Mouse (Mus musculus): ENCODE results near the gene Thap8. TPM values are rescaled to one million over a fixed set of nuclear protein-coding genes. Genes with fewer than 3 reads are reported as not detected.

The Thap8 gene
- total and polyA plus RNA-seq, 2 experiments = not detected

- no peaks in the 10 kb centered on the region for H3K27me3 ChIP-seq (ENCODE audit: control insufficient read depth, insufficient read depth, low read length)
- WGBS = 7% methylated on average over 27 of the region's 27 CpGs
These were observed 28.4 kb downstream of the Thap8 start, which contains the start of gene Alkbh6 for GRCm38 (mm10) chr7:30308076-30309005. TSS of gene Alkbh6 (plus strand) at chr7:30308717.

GRCm38 (mm10) chr7:30309395-30310129 is 29.7 kb downstream of the Thap8 start:
- Histone ChIP-seq H3K4me1 (ENCODE audit: control insufficient read depth, insufficient read depth, low read length) (peaks cover 16% of the 10 kb centered on the region), H3K27ac (replicated peaks; ENCODE audit: insufficient read depth, low read depth, low read length) (no peak overlapping the region), H3K9ac (ENCODE audit: low read depth, low read length) (peak overlapping the region; percentile 54), H3K4me3 (ENCODE audit: insufficient read depth, low read depth, low read length) (peak overlapping the region; percentile 48; the same call in 1 of the 2 replicates), H3K27me3 (ENCODE audit: control insufficient read depth, insufficient read depth, low read length) (no peaks in the 10 kb centered on the region), H3K79me2 (ENCODE audit: control insufficient read depth, insufficient read depth, low read length) (peaks cover 6% of the 10 kb centered on the region; the same call in 1 of the 2 replicates), H3K36me3 (ENCODE audit: control insufficient read depth, insufficient read depth, low read length) (no peaks in the 10 kb centered on the region)
- TF ChIP-seq POLR2A (IDR thresholded peaks at IDR 0.05; ENCODE audit: extremely low read depth, insufficient read depth, low read length) = no peak
- no peak for TF ChIP-seq CTCF (IDR thresholded peaks at IDR 0.05; ENCODE audit: low read depth, low read length)
- 48% methylated on average over 15 of the region's 15 CpGs for WGBS
- no peak for DNase-seq (ENCODE audit: extremely low read depth, low read depth, low spot score)

More at GRCm38 (mm10) chr7:30308076-30309005, 28.4 kb downstream of the Thap8 start, which contains the start of gene Alkbh6:
- Histone ChIP-seq H3K4me1 (ENCODE audit: control insufficient read depth, insufficient read depth, low read length) (peaks cover 13% of the 10 kb centered on the region), H3K27ac (replicated peaks; ENCODE audit: insufficient read depth, low read depth, low read length) (peak within 1 kb of the TSS; percentile 46), H3K79me2 (ENCODE audit: control insufficient read depth, insufficient read depth, low read length) (peaks cover 4% of the 10 kb centered on the region; the same call in 1 of the 2 replicates), H3K4me3 (ENCODE audit: insufficient read depth, low read depth, low read length) (peak within 1 kb of the TSS; percentile 48), H3K9ac (ENCODE audit: low read depth, low read length) (peak within 1 kb of the TSS; percentile 68), H3K36me3 (ENCODE audit: control insufficient read depth, insufficient read depth, low read length) (no peaks in the 10 kb centered on the region)
- peak; percentile 86 for DNase-seq (ENCODE audit: extremely low read depth, low read depth, low spot score)
- peak; percentile 76; the same call in 1 of the 2 replicates for TF ChIP-seq POLR2A (IDR thresholded peaks at IDR 0.05; ENCODE audit: extremely low read depth, insufficient read depth, low read length)
- no peak for TF ChIP-seq CTCF (IDR thresholded peaks at IDR 0.05; ENCODE audit: low read depth, low read length)

GRCm38 (mm10) chr7:30310136-30310535 is 30.2 kb downstream of the Thap8 start:
- no peaks in the 10 kb centered on the region for H3K27me3 ChIP-seq (ENCODE audit: control insufficient read depth, insufficient read depth, low read length)
- TF ChIP-seq CTCF (IDR thresholded peaks at IDR 0.05; ENCODE audit: low read depth, low read length) = no peak
- WGBS = 77% methylated on average over 12 of the region's 12 CpGs
- H3K4me1 ChIP-seq (ENCODE audit: control insufficient read depth, insufficient read depth, low read length) = peaks cover 16% of the 10 kb centered on the region
- H3K36me3 ChIP-seq (ENCODE audit: control insufficient read depth, insufficient read depth, low read length) = no peaks in the 10 kb centered on the region
- no peak overlapping the region for H3K27ac ChIP-seq (replicated peaks; ENCODE audit: insufficient read depth, low read depth, low read length)
- no peak for DNase-seq (ENCODE audit: extremely low read depth, low read depth, low spot score)
- H3K9ac ChIP-seq (ENCODE audit: low read depth, low read length) = no peak overlapping the region
- peaks cover 6% of the 10 kb centered on the region; the same call in 1 of the 2 replicates for H3K79me2 ChIP-seq (ENCODE audit: control insufficient read depth, insufficient read depth, low read length)
- H3K4me3 ChIP-seq (ENCODE audit: insufficient read depth, low read depth, low read length) = no peak overlapping the region

- peak overlapping the region; percentile 73 for H3K27ac ChIP-seq (replicated peaks; ENCODE audit: insufficient read depth, low read depth, low read length)
- DNase-seq (ENCODE audit: extremely low read depth, low read depth, low spot score) = peak; percentile 79
- WGBS = 15% methylated on average over 27 of the region's 27 CpGs
These were observed 33.9 kb downstream of the Thap8 start for GRCm38 (mm10) chr7:30313666-30314320.

DNA sequence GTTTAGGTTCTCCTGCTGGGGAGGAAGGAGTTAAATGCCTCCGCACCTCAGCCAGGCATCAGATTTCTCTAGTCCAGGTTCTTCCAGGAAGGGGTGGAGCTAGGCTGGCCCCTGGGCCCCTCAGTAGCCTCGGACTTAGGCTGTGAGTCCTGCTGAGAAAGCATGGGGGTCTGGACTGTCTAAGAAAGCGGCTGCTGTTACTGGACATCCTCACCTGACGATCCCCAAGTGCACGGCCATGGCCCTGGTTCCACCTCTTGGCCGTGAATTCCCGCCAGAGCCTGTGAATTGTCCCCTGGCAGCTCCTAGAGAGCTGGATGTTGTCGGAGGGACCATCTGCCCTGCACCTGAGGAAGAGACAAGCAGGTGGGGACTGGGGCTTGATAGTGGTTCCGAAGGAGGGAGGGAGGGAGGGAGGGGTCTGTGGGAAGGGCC is 34.8 kb downstream of the Thap8 start, which contains the start of gene Syne4:
Gene Syne4, plus strand, starts transcription at position 87 of the 435 bp plus-strand sequence.
- TF ChIP-seq POLR2A (IDR thresholded peaks at IDR 0.05; ENCODE audit: extremely low read depth, insufficient read depth, low read length) (no peak), CTCF (IDR thresholded peaks at IDR 0.05; ENCODE audit: low read depth, low read length) (no peak)
- Histone ChIP-seq H3K27ac (replicated peaks; ENCODE audit: insufficient read depth, low read depth, low read length) (peak within 1 kb of the TSS; percentile 73), H3K4me1 (ENCODE audit: control insufficient read depth, insufficient read depth, low read length) (peaks cover 11% of the 10 kb centered on the region), H3K79me2 (ENCODE audit: control insufficient read depth, insufficient read depth, low read length) (peaks cover 6% of the 10 kb centered on the region; the same call in 1 of the 2 replicates), H3K27me3 (ENCODE audit: control insufficient read depth, insufficient read depth, low read length) (no peaks in the 10 kb centered on the region), H3K4me3 (ENCODE audit: insufficient read depth, low read depth, low read length) (peak within 1 kb of the TSS; percentile 73), H3K36me3 (ENCODE audit: control insufficient read depth, insufficient read depth, low read length) (no peaks in the 10 kb centered on the region), H3K9ac (ENCODE audit: low read depth, low read length) (peak within 1 kb of the TSS; percentile 82)
- no peak for DNase-seq (ENCODE audit: extremely low read depth, low read depth, low spot score)
- WGBS = 26% methylated on average over 9 of the region's 9 CpGs

More at GRCm38 (mm10) chr7:30313666-30314320, 33.9 kb downstream of the Thap8 start:
- H3K79me2 ChIP-seq (ENCODE audit: control insufficient read depth, insufficient read depth, low read length) = peaks cover 6% of the 10 kb centered on the region; the same call in 1 of the 2 replicates
- H3K36me3 ChIP-seq (ENCODE audit: control insufficient read depth, insufficient read depth, low read length) = no peaks in the 10 kb centered on the region
- H3K4me1 ChIP-seq (ENCODE audit: control insufficient read depth, insufficient read depth, low read length) = peaks cover 12% of the 10 kb centered on the region
- H3K27me3 ChIP-seq (ENCODE audit: control insufficient read depth, insufficient read depth, low read length) = no peaks in the 10 kb centered on the region
- peak overlapping the region; percentile 73 for H3K4me3 ChIP-seq (ENCODE audit: insufficient read depth, low read depth, low read length)
- TF ChIP-seq POLR2A (IDR thresholded peaks at IDR 0.05; ENCODE audit: extremely low read depth, insufficient read depth, low read length) = peak; percentile 43; the same call in 1 of the 2 replicates
- TF ChIP-seq CTCF (IDR thresholded peaks at IDR 0.05; ENCODE audit: low read depth, low read length) = 0 out of 2 replicates have a peak, but pooled peaks have one; percentile 21
- peak overlapping the region; percentile 82 for H3K9ac ChIP-seq (ENCODE audit: low read depth, low read length)
